Mouse (Mus musculus) lung, embryonic 14.5 days (tissue): ENCODE data around the gene Gm28308. TPM values are rescaled to one million over a fixed set of nuclear protein-coding genes. Genes with fewer than 3 reads are reported as not detected.

ENCODE experiments used
- ATAC-seq: fragments of 200-750 bp; cut with Nextera tagmentation; 2 replicates; pipeline ENCODE4 v1.8.0; 2017; ENCODE audit warnings: mild to moderate bottlenecking, moderate TSS enrichment, moderate library complexity; ENCODE audit not compliant: insufficient read depth
- DNase-seq: peaks from one replicate; pipeline ENCODE4 v3.0.0-alpha.2; 2015
- H3K27ac ChIP-seq: fragments of 300-500 bp; sonication (generic); 2 replicates; pipeline ENCODE4 v1.5.1; 2014; ENCODE audit warnings: low read depth, mild to moderate bottlenecking, moderate library complexity
- H3K27me3 ChIP-seq: fragments of 300-500 bp; sonication (generic); 2 replicates; pipeline ENCODE4 v1.6.1; 2014; ENCODE audit warnings: low read length, control low read depth; ENCODE audit not compliant: insufficient read depth
- H3K36me3 ChIP-seq: fragments of 300-500 bp; sonication (generic); 2 replicates; pipeline ENCODE4 v1.6.1; 2014; ENCODE audit warnings: control low read depth; ENCODE audit not compliant: insufficient read depth
- H3K4me1 ChIP-seq: fragments of 300-500 bp; sonication (generic); 2 replicates; pipeline ENCODE4 v1.6.1; 2014; ENCODE audit warnings: antibody characterized with exemption, control low read depth; ENCODE audit not compliant: insufficient read depth
- H3K4me2 ChIP-seq: fragments of 300-500 bp; sonication (generic); 2 replicates; pipeline ENCODE4 v1.6.1; 2014; ENCODE audit warnings: mild to moderate bottlenecking
- H3K4me3 ChIP-seq: fragments of 300-500 bp; sonication (generic); 2 replicates; pipeline ENCODE4 v1.5.1; 2014; ENCODE audit warnings: low read depth, low read length
- H3K9ac ChIP-seq: fragments of 300-500 bp; sonication (generic); 2 replicates; pipeline ENCODE4 v1.6.1; 2014
- H3K9me3 ChIP-seq: fragments of 300-500 bp; sonication (generic); 2 replicates; pipeline ENCODE4 v1.6.1; 2016; ENCODE audit warnings: low read depth, low read length, control low read depth
- CTCF ChIP-seq: IDR thresholded peaks from 2 replicates; pipeline ENCODE4 v1.5.1; 2016; ENCODE audit warnings: antibody characterized with exemption, low read depth
- WGBS: fragments of 180-500 bp; shearing (Covaris S2); extraction: QIAGEN DNeasy Blood & Tissue Kit; methylation state at CpG from one replicate; pipeline ENCODE4 v1.1.7; 2014; 5-methylcytosine and 5-hydroxymethylcytosine counted together
- polyA plus RNA-seq: library from polyadenylated mRNA; unstranded; fragments of >200 nt; fragmentation: Nextera tagmentation; extraction: Ambion mirVana; gene quantifications from 2 replicates; pipeline ENCODE4 v1.2.1, GENCODE M21; 2014

Gm28308 gene
- polyA plus RNA-seq, 1 experiment from 2014 or later, result not detected

- no peak for DNase-seq
Observed at GRCm38 (mm10) chr6:52234428-52235140, 21.4 kb upstream of the Gm28308 start.

GRCm38 (mm10) chr6:52233546-52234427 lies 20.6 kb upstream of the Gm28308 start:
- ATAC-seq, result 0 out of 2 replicates have a peak, but pooled peaks have one; percentile 24
- no peak for DNase-seq
- no peaks in the 10 kb centered on the region for H3K36me3 ChIP-seq
- no peak for TF ChIP-seq CTCF
- peak overlapping the region; percentile 22; the same call in 1 of the 2 replicates for H3K4me3 ChIP-seq
- H3K27ac ChIP-seq, result no peak overlapping the region; the same call in 1 of the 2 replicates
- WGBS, result 1% methylated on average over 69 of the region's 70 CpGs
- H3K27me3 ChIP-seq, result peaks cover 99% of the 10 kb centered on the region
- H3K4me2 ChIP-seq, result peak overlapping the region; percentile 23; the same call in 1 of the 2 replicates
- no peaks in the 10 kb centered on the region for H3K4me1 ChIP-seq
- H3K9me3 ChIP-seq, result no peaks in the 10 kb centered on the region
- H3K9ac ChIP-seq, result peak overlapping the region; percentile 26; the same call in 1 of the 2 replicates

More at GRCm38 (mm10) chr6:52234428-52235140, 21.4 kb upstream of the Gm28308 start:
- no peaks in the 10 kb centered on the region for H3K9me3 ChIP-seq
- no peak for ATAC-seq
- H3K4me2 ChIP-seq, result peak overlapping the region; percentile 10; the same call in 1 of the 2 replicates
- no peak for TF ChIP-seq CTCF
- no peaks in the 10 kb centered on the region for H3K36me3 ChIP-seq
- 2% methylated on average over 68 of the region's 68 CpGs for WGBS
- H3K9ac ChIP-seq, result peak overlapping the region; percentile 26; the same call in 1 of the 2 replicates
- H3K27me3 ChIP-seq, result peaks cover 98% of the 10 kb centered on the region
- H3K4me3 ChIP-seq, result peak overlapping the region; percentile 22; the same call in 1 of the 2 replicates
- no peak overlapping the region; the same call in 1 of the 2 replicates for H3K27ac ChIP-seq
- no peaks in the 10 kb centered on the region for H3K4me1 ChIP-seq

GRCm38 (mm10) chr6:52232984-52233545 lies 19.9 kb upstream of the Gm28308 start:
- peak overlapping the region; percentile 12 for H3K4me3 ChIP-seq
- no peak overlapping the region for H3K4me2 ChIP-seq
- no peak for ATAC-seq
- peaks cover 99% of the 10 kb centered on the region for H3K27me3 ChIP-seq
- no peaks in the 10 kb centered on the region for H3K9me3 ChIP-seq
- no peaks in the 10 kb centered on the region for H3K4me1 ChIP-seq
- no peak overlapping the region for H3K9ac ChIP-seq
- no peak for DNase-seq
- no peak overlapping the region for H3K27ac ChIP-seq
- TF ChIP-seq CTCF, result no peak
- H3K36me3 ChIP-seq, result no peaks in the 10 kb centered on the region
- 2% methylated on average over 23 of the region's 23 CpGs for WGBS

- DNase-seq (peak; percentile 57), ATAC-seq (no peak)
- H3K27me3 ChIP-seq, result peaks cover 99% of the 10 kb centered on the region
- no peaks in the 10 kb centered on the region for H3K36me3 ChIP-seq
- H3K9ac ChIP-seq, result no peak overlapping the region
- TF ChIP-seq CTCF, result no peak
- H3K4me2 ChIP-seq, result no peak overlapping the region
- H3K9me3 ChIP-seq, result no peaks in the 10 kb centered on the region
- H3K4me1 ChIP-seq, result no peaks in the 10 kb centered on the region
- under 1% methylated on average over 18 of the region's 18 CpGs for WGBS
- peak overlapping the region; percentile 12 for H3K4me3 ChIP-seq
- no peak overlapping the region for H3K27ac ChIP-seq
Observed at GRCm38 (mm10) chr6:52232568-52232965, 19.4 kb upstream of the Gm28308 start.

GRCm38 (mm10) chr6:52231885-52232567 lies 18.9 kb upstream of the Gm28308 start:
- H3K4me3 ChIP-seq, result peak overlapping the region; percentile 12; the same call in 1 of the 2 replicates
- H3K4me1 ChIP-seq, result no peaks in the 10 kb centered on the region
- H3K4me2 ChIP-seq, result no peak overlapping the region
- no peak for ATAC-seq
- H3K9me3 ChIP-seq, result no peaks in the 10 kb centered on the region
- H3K27ac ChIP-seq, result no peak overlapping the region
- H3K27me3 ChIP-seq, result peaks cover 99% of the 10 kb centered on the region
- no peaks in the 10 kb centered on the region for H3K36me3 ChIP-seq
- TF ChIP-seq CTCF, result no peak
- DNase-seq, result no peak
- H3K9ac ChIP-seq, result no peak overlapping the region
- 2% methylated on average over 18 of the region's 18 CpGs for WGBS

- Histone ChIP-seq H3K27me3 (peaks cover 99% of the 10 kb centered on the region), H3K36me3 (no peaks in the 10 kb centered on the region), H3K27ac (no peak within 1 kb of the TSS), H3K4me1 (no peaks in the 10 kb centered on the region), H3K4me3 (peak within 1 kb of the TSS; percentile 10; the same call in 1 of the 2 replicates), H3K4me2 (peak within 1 kb of the TSS; percentile 5; the same call in 1 of the 2 replicates), H3K9me3 (no peaks in the 10 kb centered on the region), H3K9ac (no peak within 1 kb of the TSS)
- TF ChIP-seq CTCF, result no peak
- whole genome bisulfite sequencing, result 1% methylated on average over 27 of the region's 36 CpGs
- ATAC-seq (no peak), DNase-seq (no peak)
Observed at GRCm38 (mm10) chr6:52230516-52231165, 17.5 kb upstream of the Gm28308 start, which contains the start of gene Hoxa9. TSS of gene Hoxa9 (minus strand) at chr6:52231089.
